Mouse (Mus musculus) testis, postnatal 14 days (tissue): Measurements from ENCODE around the gene Gm7102.
"Not testable (repeated sequence)": the region's sequence is repeated elsewhere in the genome, so short reads cannot be mapped to it uniquely, and the experiment has no call there.

ENCODE experiments used
- DNase-seq: peaks from one replicate; pipeline ENCODE4 v3.0.0; 2021; ENCODE audit warnings: low spot score

The Gm7102 gene

GRCm38 (mm10) chr19:61175756-61176324 is at the start of gene Gm7102:
Gm7102 (minus strand) TSS chr19:61176309.
- DNase-seq, result peak; percentile 12

- DNase-seq, result peak; percentile 66
Measured at GRCm38 (mm10) chr19:61224678-61225525, 48.8 kb upstream of the Gm7102 start.

GRCm38 (mm10) chr19:61223706-61224328 is 47.7 kb upstream of the Gm7102 start:
- DNase-seq, result no peak

- not testable (repeated sequence) for DNase-seq
Measured at GRCm38 (mm10) chr19:61207506-61207905, 31.4 kb upstream of the Gm7102 start.

GRCm38 (mm10) chr19:61199836-61200235 is 23.7 kb upstream of the Gm7102 start:
- peak; percentile 74 for DNase-seq

GRCm38 (mm10) chr19:61199316-61199715 is 23.2 kb upstream of the Gm7102 start:
- DNase-seq, result peak; percentile 82

GRCm38 (mm10) chr19:61183590-61183989 is 7.5 kb upstream of the Gm7102 start, which contains the start of gene Gm6020:
Gm6020 (plus strand) TSS chr19:61183890.
- DNase-seq, result not testable (repeated sequence)

- peak; percentile 17 for DNase-seq
Measured at GRCm38 (mm10) chr19:61151701-61152420, 24.2 kb downstream of the Gm7102 start.

- no peak for DNase-seq
Measured at GRCm38 (mm10) chr19:61151372-61151700, 24.8 kb downstream of the Gm7102 start.

GRCm38 (mm10) chr19:61141299-61141698 is 34.8 kb downstream of the Gm7102 start:
- DNase-seq, result no peak

- DNase-seq, result peak; percentile 87
Measured at GRCm38 (mm10) chr19:61140342-61141206, 35.5 kb downstream of the Gm7102 start, which contains the start of gene Zfp950. Zfp950 (minus strand) TSS chr19:61140840.

GRCm38 (mm10) chr19:61138655-61139054 is 37.5 kb downstream of the Gm7102 start:
- DNase-seq, result no peak

GRCm38 (mm10) chr19:61131096-61131495 is 45.0 kb downstream of the Gm7102 start:
- DNase-seq, result no peak
